Mouse (Mus musculus) adrenal gland, postnatal 4 days (tissue): ENCODE data around the gene Chd8. TPM values are rescaled to one million over a fixed set of nuclear protein-coding genes. Genes with fewer than 3 reads are reported as not detected.
"Not testable (repeated sequence)": the region's sequence is repeated elsewhere in the genome, so short reads cannot be mapped to it uniquely, and the experiment has no call there.

Experiments
- DNase-seq, 2 experiments: peaks; one replicate each; pipeline ENCODE4 v3.0.0; 2021 to 2022; ENCODE audit warnings: low spot score in 2 of 2, mixed read lengths in 2 of 2
- long read RNA-seq, 2 experiments: library from polyadenylated mRNA; stranded (forward); transcript quantifications; one replicate each; pipeline ENCODE4 v2.0.0; 2021
- total RNA-seq, 2 experiments: library from RNA; stranded (reverse); gene quantifications; 2 replicates each; pipeline ENCODE4 v1.2.3; 2021

Gene Chd8
- total RNA-seq: 100 to 1,000 TPM; 153 to 165 TPM
- long read RNA-seq, experiment 1, partial matches to known transcripts: 0 of 2 reads
- long read RNA-seq, experiment 1, other reads (novel, unspliced or antisense): 1 of 2 reads
- long read RNA-seq, experiment 2, partial matches to known transcripts: 4 of 16 reads
- long read RNA-seq, experiment 2, other reads (novel, unspliced or antisense): 9 of 16 reads

DNA sequence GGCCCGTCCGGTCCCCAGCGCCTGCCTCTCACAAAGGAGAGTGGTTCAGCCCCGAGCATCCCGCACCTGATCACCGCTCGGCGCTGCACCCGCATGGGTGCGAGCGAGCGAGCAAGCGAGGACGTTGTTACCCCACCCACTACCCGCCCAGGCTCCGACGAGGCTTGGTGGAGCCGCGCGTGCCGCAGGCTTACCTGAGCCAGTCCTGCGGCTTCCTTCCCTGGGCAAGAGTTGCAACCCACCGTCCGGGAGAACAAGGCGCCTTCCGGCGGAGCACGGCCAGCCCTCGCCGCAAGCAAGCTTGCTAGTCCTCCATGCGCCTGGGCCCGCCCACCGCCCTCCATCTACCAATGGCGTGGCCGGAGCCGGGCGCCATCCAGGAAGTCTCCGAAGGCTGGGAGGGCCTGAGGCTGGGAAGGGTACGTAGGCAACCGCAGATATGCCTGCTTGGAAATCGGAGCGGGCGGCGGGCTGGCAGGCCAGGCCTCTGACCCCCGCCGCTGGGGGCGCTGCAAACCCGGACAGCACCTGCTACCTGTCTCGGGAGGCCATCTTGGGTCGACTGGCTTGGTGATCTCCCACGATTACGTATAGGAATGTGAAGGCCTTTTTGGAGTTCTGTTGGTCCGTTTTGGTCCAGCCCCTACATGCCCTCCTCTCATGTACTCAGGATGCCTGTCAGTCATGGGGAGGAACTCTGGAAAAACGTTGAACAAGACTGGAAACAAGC is at the start of gene Chd8:
TSS of gene Chd8 (minus strand) at position 297 of the 730 bp plus-strand sequence.
- DNase-seq: peak; percentile 93 to 97

GRCm38 (mm10) chr14:52306100-52306499 is 48.5 kb upstream of the Chd8 start:
- no peak for DNase-seq

DNA sequence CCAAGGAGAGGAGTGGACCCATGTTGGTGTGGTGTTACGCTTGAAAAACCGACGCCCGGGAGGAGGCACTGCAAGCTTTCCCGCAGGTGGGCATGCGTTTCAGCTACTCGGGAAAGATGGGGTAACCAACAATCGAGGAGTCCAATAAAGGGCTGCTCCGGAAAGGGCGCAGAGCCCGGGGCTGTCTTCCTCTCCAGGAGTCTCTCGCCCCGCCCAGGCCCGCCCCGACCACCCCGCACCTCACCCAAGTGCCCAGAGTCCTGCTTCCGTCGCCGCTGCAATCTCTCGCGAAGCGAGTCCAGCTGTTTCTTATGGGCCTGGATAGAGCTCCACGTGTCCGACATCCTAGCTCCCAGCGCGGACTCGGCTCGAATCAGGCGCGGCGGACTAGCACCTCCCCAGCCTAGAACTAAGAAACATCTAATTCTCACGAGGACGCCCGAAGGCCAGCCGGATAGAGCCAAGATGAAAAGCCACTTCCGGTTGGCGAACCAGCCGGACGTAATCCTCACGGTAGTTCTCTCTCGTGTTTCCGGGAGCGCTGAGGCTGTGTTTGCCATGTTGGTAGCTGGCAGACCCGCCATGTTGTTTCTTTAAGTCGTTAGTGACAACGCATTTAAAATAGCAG is 47.2 kb upstream of the Chd8 start, which contains the start of gene Mettl3:
TSS of gene Mettl3 (minus strand) at position 485 of the 628 bp plus-strand sequence.
- DNase-seq: peak; percentile 64 to 75

DNA sequence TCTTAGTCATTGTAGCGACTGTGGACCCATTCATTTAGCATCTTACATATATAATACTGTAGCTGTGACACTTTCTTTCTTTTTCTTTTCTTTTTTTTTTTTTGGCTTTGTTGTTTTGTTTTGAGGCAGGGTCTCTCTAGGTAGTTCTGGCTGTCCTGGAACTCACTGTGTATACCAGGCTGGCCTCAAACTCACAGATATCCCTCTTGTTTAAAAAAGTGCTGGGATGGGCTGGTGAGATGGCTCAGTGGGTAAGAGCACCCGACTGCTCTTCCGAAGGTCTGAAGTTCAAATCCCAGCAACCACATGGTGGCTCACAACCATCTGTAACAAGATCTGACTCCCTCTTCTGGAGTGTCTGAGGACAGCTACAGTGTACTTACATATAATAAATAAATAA is 45.9 kb upstream of the Chd8 start:
- not testable (repeated sequence) for DNase-seq

DNA sequence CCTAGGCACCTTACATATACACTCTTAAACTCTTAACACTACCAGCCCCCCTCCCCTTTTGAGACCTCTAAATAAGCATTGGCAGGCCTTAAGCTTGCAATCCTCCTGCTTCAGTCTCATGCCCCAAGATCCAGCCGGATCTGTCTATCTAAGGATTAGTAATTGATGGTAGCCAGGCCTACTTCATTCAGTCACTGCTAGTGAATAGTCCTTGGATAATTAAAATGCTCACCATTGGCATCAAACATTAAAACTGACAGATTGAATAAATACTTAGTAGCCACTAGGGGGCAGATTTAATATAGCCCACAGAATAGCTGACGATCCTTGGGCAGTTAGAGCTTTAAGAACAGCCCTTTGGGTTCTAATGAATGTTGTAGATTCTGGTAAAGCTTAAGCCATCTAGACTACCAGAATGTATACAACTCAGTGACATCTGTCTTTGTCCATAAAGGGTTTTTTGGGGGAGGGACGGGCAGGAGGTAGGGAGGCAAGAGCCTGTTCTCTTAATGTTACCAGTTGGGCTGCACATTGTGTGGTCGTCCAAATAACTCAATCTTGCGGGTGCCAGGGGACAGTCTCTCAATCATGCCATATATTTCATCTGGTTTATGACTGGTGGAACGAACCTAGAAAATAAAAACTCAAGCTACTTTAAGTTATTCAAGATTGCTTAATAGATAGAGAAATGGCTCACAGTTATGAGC is 38.1 kb upstream of the Chd8 start:
- no peak for DNase-seq

DNA sequence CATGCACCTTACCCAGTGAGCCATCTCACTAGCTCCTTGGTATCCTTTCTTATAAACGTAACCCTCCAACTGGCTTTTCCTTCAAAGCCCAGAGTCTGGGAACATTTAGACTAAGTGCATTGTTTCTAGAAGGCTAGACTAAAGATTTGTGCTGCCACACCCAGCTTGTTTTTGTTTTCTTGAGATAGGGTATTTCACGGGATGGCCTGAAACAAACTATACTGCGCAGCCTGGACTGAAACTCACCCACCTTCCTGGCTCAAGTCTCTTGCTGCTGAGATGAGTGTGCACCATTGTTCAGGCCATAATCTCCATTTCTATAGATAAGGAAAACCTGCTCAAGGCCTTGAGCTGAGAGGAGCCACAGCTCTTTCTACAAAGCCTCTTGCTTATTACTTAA is 26.6 kb upstream of the Chd8 start:
- no peak for DNase-seq

GRCm38 (mm10) chr14:52283629-52284028 is 26.0 kb upstream of the Chd8 start:
- DNase-seq: no peak

DNA sequence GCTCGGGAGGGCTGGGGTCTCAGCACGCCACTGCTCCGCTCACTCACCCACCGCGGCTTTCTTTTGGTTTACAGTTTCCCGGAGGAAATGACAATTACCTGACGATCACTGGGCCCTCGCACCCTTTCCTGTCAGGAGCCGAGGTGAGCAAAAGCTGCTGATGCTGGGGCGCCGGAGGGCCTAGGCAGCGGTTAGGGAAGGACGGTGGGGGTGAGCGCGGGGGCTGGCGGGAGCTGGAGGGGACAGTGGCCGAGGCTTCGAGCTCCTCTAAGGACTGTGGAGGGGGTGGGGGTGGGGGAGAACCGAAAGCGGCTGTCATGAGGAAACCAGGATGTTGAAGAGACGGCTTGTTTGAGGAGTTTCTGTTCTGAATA is 22.2 kb upstream of the Chd8 start:
- DNase-seq: no peak

DNA sequence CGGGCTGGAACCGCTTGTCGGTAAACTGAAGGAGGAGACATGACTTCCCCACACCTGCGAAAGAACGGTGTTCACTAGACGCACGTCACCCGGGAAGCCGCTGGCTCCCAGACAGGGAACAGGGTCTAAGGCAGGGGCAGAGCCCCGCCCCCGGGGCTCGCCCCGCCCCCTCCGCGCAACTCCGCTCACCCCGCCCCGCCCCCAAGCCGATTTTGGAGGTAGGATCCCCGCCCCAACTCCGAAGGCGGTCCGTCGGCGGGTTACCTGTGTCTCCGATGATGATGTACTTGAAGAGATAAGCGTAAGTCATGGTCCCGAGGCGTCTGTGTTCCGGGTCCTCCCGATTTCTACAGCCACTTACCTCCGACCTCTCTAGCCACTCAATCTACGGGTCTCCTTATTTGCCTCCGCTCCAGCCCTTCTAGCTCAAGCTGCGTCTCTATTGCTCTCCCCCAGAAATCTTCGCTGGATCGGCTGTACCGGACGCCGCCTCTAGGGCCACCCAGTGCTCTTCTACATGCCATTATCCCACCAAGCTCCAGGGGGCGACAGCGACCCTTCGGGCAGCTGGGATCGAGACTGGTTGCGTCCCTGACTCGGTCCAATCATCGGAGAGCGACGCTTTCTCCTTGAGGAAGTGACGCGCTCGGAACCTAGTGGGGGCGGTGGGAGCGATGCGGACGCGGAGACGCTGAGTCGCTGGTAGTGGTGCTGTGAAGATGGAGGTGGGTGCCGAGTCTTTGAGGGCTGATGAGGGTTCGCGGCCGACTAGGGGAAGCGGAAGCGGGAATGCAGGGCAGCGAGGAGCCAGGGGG is 21.6 kb upstream of the Chd8 start, which contains the start of the genes Tox4 and Rab2b:
TSS of gene Tox4 (plus strand) at position 215 of the 815 bp plus-strand sequence.
TSS of gene Rab2b (minus strand) at position 614 of the 815 bp plus-strand sequence.
- peak; percentile 91 to 98 for DNase-seq

DNA sequence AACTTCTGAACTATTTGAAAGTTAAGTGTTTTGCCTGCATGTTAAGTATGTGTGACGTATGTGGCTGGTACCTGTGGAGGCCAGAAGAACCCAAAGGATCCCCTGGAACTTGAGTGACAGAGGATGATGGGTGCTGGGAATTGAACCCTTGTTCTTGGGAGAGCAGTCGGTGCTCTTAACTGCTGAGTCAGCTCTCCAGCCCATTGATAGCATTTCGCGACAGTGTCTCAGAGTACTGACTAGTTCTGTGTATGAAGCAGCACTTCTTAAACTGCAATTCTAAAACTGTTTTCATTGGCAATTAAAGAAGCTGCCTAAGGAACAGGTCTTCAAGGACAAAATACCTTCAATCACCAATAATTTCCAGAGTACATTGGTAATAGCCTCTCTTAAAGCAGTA is 19.6 kb upstream of the Chd8 start:
- DNase-seq: no peak

- DNase-seq: no peak
Observed at GRCm38 (mm10) chr14:52272781-52273180, 15.2 kb upstream of the Chd8 start.

GRCm38 (mm10) chr14:52256311-52257175 is 1.0 kb downstream of the Chd8 start:
- no peak for DNase-seq

- no peak for DNase-seq
Observed at GRCm38 (mm10) chr14:52246129-52246528, 11.5 kb downstream of the Chd8 start.

- DNase-seq: no peak
Observed at GRCm38 (mm10) chr14:52244690-52245042, 12.9 kb downstream of the Chd8 start.

DNA sequence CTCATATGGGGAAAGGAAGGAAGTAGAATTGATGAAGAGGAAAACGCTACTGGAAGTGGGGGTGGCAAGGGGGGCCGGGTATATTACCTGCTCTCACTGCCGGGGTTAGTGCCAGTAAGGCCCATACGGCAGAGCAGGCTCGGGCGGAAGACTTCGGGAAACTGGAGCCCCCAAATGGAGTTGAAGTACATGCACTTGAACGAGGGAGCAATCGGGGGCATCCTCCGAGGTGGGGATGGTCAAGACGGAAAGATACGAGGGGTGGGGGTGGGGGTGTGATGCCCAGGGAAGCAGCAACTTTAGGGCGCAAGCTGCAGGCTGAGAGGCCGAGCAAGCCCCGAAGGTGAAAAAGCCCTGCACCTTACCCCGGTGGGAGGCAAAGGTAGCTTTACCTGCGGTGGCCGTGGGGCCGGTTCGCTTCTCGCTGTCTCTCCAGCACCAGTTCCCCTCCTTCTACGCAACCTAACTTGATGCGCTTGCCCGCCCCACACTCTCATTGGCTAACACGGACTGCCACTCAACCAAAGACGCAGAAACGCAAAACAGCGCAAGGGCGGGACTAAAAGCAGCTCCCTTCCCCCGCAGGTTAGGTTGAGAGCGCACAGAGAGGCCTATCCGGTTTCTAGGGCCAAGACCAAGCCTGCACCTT is 13.4 kb downstream of the Chd8 start:
- peak; percentile 97 to 99 for DNase-seq

DNA sequence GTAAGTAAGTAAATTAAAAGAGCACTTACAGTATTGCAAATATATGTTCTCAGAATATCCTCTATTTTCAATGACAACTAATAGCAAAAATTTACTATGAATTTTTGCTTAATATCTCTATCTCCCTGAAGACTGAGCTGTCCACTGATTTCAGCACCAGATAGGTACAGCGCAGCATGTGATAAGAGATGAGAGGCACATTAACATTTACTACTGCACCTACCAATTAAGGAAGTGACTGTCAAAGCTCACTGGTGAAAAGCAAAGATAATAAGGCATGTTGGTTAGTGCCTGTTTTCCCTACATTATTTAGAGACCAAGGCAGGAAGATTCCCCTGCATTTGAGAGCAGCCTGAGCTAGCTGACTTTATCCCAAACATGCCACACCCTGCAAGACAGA is 21.4 kb downstream of the Chd8 start:
- DNase-seq: no peak

GRCm38 (mm10) chr14:52235165-52235564 is 22.4 kb downstream of the Chd8 start:
- peak in 1 of 2 experiments; percentile 21 for DNase-seq

GRCm38 (mm10) chr14:52232249-52232648 is 25.3 kb downstream of the Chd8 start:
- no peak for DNase-seq

GRCm38 (mm10) chr14:52225972-52226371 is 31.6 kb downstream of the Chd8 start:
- DNase-seq: no peak
